Mouse (Mus musculus): Measurements from ENCODE around the gene Fahd2a.

The Fahd2a gene

GRCm38 (mm10) chr2:127444055-127444789 lies at the start of gene Fahd2a:
Gene Fahd2a (minus strand): TSS chr2:127444565.
- peak; percentile 90 for DNase-seq (ENCODE audit: extremely low spot score)

- DNase-seq (ENCODE audit: extremely low spot score), result peak; percentile 75
These were observed 40.3 kb upstream of the Fahd2a start for GRCm38 (mm10) chr2:127484476-127485170.

- peak; percentile 31 for DNase-seq (ENCODE audit: extremely low spot score)
These were observed 38.6 kb upstream of the Fahd2a start for GRCm38 (mm10) chr2:127483001-127483400.

GRCm38 (mm10) chr2:127482533-127482911 lies 38.2 kb upstream of the Fahd2a start:
- peak; percentile 78 for DNase-seq (ENCODE audit: extremely low spot score)

GRCm38 (mm10) chr2:127481841-127482532 lies 37.6 kb upstream of the Fahd2a start:
- DNase-seq (ENCODE audit: extremely low spot score), result peak; percentile 31

- no peak for DNase-seq (ENCODE audit: extremely low spot score)
These were observed 35.4 kb upstream of the Fahd2a start for GRCm38 (mm10) chr2:127479763-127480162.

- DNase-seq (ENCODE audit: extremely low spot score), result no peak
These were observed 34.8 kb upstream of the Fahd2a start for GRCm38 (mm10) chr2:127479210-127479609.

GRCm38 (mm10) chr2:127472279-127472678 lies 27.9 kb upstream of the Fahd2a start:
- DNase-seq (ENCODE audit: extremely low spot score), result no peak

GRCm38 (mm10) chr2:127471281-127471680 lies 26.9 kb upstream of the Fahd2a start:
- no peak for DNase-seq (ENCODE audit: extremely low spot score)

GRCm38 (mm10) chr2:127470661-127471060 lies 26.3 kb upstream of the Fahd2a start:
- DNase-seq (ENCODE audit: extremely low spot score), result no peak

GRCm38 (mm10) chr2:127470183-127470582 lies 25.8 kb upstream of the Fahd2a start:
- no peak for DNase-seq (ENCODE audit: extremely low spot score)

- peak; percentile 66 for DNase-seq (ENCODE audit: extremely low spot score)
These were observed 17.9 kb upstream of the Fahd2a start for GRCm38 (mm10) chr2:127462314-127462713.

GRCm38 (mm10) chr2:127461351-127461750 lies 17.0 kb upstream of the Fahd2a start:
- DNase-seq (ENCODE audit: extremely low spot score), result no peak

- no peak for DNase-seq (ENCODE audit: extremely low spot score)
These were observed 15.0 kb upstream of the Fahd2a start for GRCm38 (mm10) chr2:127459341-127459740.

GRCm38 (mm10) chr2:127453764-127454163 lies 9.4 kb upstream of the Fahd2a start:
- peak; percentile 75 for DNase-seq (ENCODE audit: extremely low spot score)

GRCm38 (mm10) chr2:127453141-127453540 lies 8.8 kb upstream of the Fahd2a start:
- DNase-seq (ENCODE audit: extremely low spot score), result no peak

- no peak for DNase-seq (ENCODE audit: extremely low spot score)
These were observed 7.4 kb upstream of the Fahd2a start for GRCm38 (mm10) chr2:127451748-127452147.

- no peak for DNase-seq (ENCODE audit: extremely low spot score)
These were observed 5.3 kb upstream of the Fahd2a start for GRCm38 (mm10) chr2:127449691-127450090.

GRCm38 (mm10) chr2:127446847-127447246 lies 2.5 kb upstream of the Fahd2a start:
- no peak for DNase-seq (ENCODE audit: extremely low spot score)

GRCm38 (mm10) chr2:127437697-127438096 lies 6.7 kb downstream of the Fahd2a start:
- no peak for DNase-seq (ENCODE audit: extremely low spot score)

GRCm38 (mm10) chr2:127435554-127435953 lies 8.8 kb downstream of the Fahd2a start:
- no peak for DNase-seq (ENCODE audit: extremely low spot score)

- peak; percentile 50 for DNase-seq (ENCODE audit: extremely low spot score)
These were observed 9.2 kb downstream of the Fahd2a start for GRCm38 (mm10) chr2:127435135-127435534.

All from embryo, embryonic 9.5 days (tissue).